Comparison of ENCODE assay signal across 13 mouse cellular contexts in the genomic region with DNA sequence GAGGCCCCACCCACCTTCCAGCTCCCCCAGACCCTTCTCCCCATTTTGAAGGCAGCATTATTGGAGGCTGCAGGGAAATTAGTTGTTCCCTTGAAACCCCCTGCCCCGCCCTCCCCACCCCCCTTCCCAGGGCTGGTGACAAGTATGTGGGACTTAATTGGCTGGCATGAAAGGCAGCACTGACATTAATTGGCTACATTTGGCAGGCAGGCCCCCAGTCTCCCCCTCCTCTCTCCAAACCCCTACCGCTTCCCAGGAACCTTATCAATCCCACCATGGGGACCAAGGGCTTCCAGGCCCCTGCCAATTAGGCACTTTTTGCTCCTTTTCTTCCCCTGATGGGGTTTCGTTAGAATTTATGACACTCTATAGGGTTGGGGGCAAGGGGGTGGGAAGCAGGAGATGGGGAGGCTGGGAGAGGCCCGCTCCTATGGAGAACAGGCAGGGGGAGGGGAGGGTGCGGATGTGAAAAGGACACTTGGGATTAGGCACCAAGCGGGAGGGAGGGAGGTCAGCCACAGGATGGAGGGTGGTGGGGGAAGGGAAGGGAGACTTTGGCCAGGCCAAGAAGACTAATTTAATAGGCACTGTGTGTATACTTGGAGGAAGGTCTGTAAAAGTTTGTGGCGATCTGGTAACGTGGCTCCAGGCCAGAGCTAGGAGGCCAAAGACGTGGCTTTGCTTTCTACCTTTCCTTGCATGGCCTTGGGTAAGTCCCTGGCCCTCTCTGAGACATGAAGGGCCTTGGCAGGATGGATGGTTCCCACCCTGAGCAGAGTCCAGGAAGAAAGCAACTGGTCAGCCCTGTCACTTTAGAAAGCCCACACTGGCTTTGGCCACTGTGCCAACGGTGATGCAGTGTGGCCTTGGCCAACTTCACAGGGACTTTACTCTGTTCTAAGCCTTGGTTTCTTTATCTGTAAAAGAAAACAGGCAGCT. TPM values are rescaled to one million over a fixed set of nuclear protein-coding genes. Genes with fewer than 3 reads are reported as not detected.
DNase-seq lines count a peak whose midpoint lies in the region; ATAC-seq and TF ChIP-seq lines count a peak whose summit lies in the region.
"Had no signal": no experiment of that assay in that cellular context is flagged by ENCODE, and none has a peak within 500 bp of the region (broad histone marks: within the 10 kb centered on the region; RNA-seq: fewer than 3 reads in every experiment).

No protein-coding gene starts in this region.

- peaks cover 18% of the 10 kb centered on the region for H3K4me1 ChIP-seq in hindbrain, embryonic 10.5 days (replicated peaks)
- no peaks in the 10 kb centered on the region for H3K4me1 ChIP-seq in hindbrain, postnatal 0 days (ENCODE audit: insufficient read depth, low read length)
- H3K4me1 ChIP-seq in forebrain, embryonic 13.5 days, result peaks cover 28% of the 10 kb centered on the region
- peaks cover 10% of the 10 kb centered on the region for H3K4me1 ChIP-seq in limb, embryonic 13.5 days
- H3K4me1 ChIP-seq: embryonic facial prominence, embryonic 15.5 days; liver, embryonic 13.5 days had no signal

- no peak for ATAC-seq in hindbrain, postnatal 0 days
- peak; percentile 85 for ATAC-seq in forebrain, embryonic 13.5 days
- peak; percentile 61; the same call in 1 of the 2 replicates for ATAC-seq in limb, embryonic 13.5 days (ENCODE audit: low FRiP score, low read depth)

- no peaks in the 10 kb centered on the region for H3K9me3 ChIP-seq in hindbrain, embryonic 10.5 days
- no peaks in the 10 kb centered on the region for H3K9me3 ChIP-seq in hindbrain, postnatal 0 days (ENCODE audit: low read length)
- H3K9me3 ChIP-seq in forebrain, embryonic 13.5 days (replicated peaks), result no peaks in the 10 kb centered on the region
- H3K9me3 ChIP-seq in limb, embryonic 13.5 days, result no peaks in the 10 kb centered on the region
- H3K9me3 ChIP-seq: embryonic facial prominence, embryonic 15.5 days; liver, embryonic 13.5 days had no signal

- H3K36me3 ChIP-seq in hindbrain, embryonic 10.5 days, result no peaks in the 10 kb centered on the region
- no peaks in the 10 kb centered on the region for H3K36me3 ChIP-seq in hindbrain, postnatal 0 days (ENCODE audit: insufficient read depth, low read length)
- no peaks in the 10 kb centered on the region for H3K36me3 ChIP-seq in forebrain, embryonic 13.5 days (ENCODE audit: poor library complexity, severe bottlenecking)
- H3K36me3 ChIP-seq in limb, embryonic 13.5 days, result no peaks in the 10 kb centered on the region
- H3K36me3 ChIP-seq: embryonic facial prominence, embryonic 15.5 days; liver, embryonic 13.5 days had no signal

- no peak overlapping the region for H3K4me2 ChIP-seq in hindbrain, postnatal 0 days (ENCODE audit: low read depth, low read length)
- peak overlapping the region; percentile 8; the same call in 1 of the 2 replicates for H3K4me2 ChIP-seq in forebrain, embryonic 13.5 days
- H3K4me2 ChIP-seq in limb, embryonic 13.5 days (replicated peaks), result no peak overlapping the region
- H3K4me2 ChIP-seq: embryonic facial prominence, embryonic 15.5 days; heart, embryonic 11.5 days; liver, embryonic 13.5 days had no signal

- H3K27me3 ChIP-seq in hindbrain, embryonic 10.5 days (ENCODE audit: insufficient read depth, poor library complexity, severe bottlenecking), result peaks cover 99% of the 10 kb centered on the region
- no peaks in the 10 kb centered on the region for H3K27me3 ChIP-seq in hindbrain, postnatal 0 days (ENCODE audit: insufficient read depth, low read length)
- peaks cover 3% of the 10 kb centered on the region; the same call in 1 of the 2 replicates for H3K27me3 ChIP-seq in forebrain, embryonic 13.5 days
- H3K27me3 ChIP-seq in limb, embryonic 13.5 days, result peaks cover 74% of the 10 kb centered on the region

- H3K4me3 ChIP-seq in hindbrain, embryonic 10.5 days, result no peak overlapping the region
- H3K4me3 ChIP-seq in hindbrain, postnatal 0 days (ENCODE audit: low read length), result no peak overlapping the region
- no peak overlapping the region for H3K4me3 ChIP-seq in forebrain, embryonic 13.5 days
- H3K4me3 ChIP-seq in limb, embryonic 13.5 days, result no peak overlapping the region
- H3K4me3 ChIP-seq: embryonic facial prominence, embryonic 15.5 days; liver, embryonic 13.5 days had no signal

- no peak overlapping the region for H3K9ac ChIP-seq in hindbrain, postnatal 0 days (replicated peaks; ENCODE audit: low read length)
- no peak overlapping the region for H3K9ac ChIP-seq in forebrain, embryonic 13.5 days
- H3K9ac ChIP-seq in limb, embryonic 13.5 days, result no peak overlapping the region
- H3K9ac ChIP-seq: embryonic facial prominence, embryonic 15.5 days; liver, embryonic 13.5 days had no signal

- WGBS in hindbrain, embryonic 10.5 days, result 38% methylated on average over 10 of the region's 10 CpGs
- WGBS in hindbrain, postnatal 0 days, result 46% methylated on average over 10 of the region's 10 CpGs
- 32% methylated on average over 10 of the region's 10 CpGs for WGBS in forebrain, embryonic 13.5 days
- WGBS in limb, embryonic 13.5 days, result 32% methylated on average over 10 of the region's 10 CpGs

- H3K27ac ChIP-seq in hindbrain, embryonic 10.5 days, result 0 out of 2 replicates have a peak overlapping the region, but pooled peaks have one; percentile 12
- no peak overlapping the region for H3K27ac ChIP-seq in hindbrain, postnatal 0 days
- peak overlapping the region; percentile 80 for H3K27ac ChIP-seq in forebrain, embryonic 13.5 days
- no peak overlapping the region for H3K27ac ChIP-seq in limb, embryonic 13.5 days
- H3K27ac ChIP-seq: embryonic facial prominence, embryonic 15.5 days; liver, embryonic 13.5 days; macrophage had no signal

- no peak for DNase-seq in hindbrain, embryonic 10.5 days (ENCODE audit: low spot score)
- no peak for DNase-seq in hindbrain, postnatal 0 days (ENCODE audit: low spot score)
- DNase-seq in adrenal gland, adult 2 months, result peak; percentile 80
- DNase-seq in liver, result no peak
- no peak for DNase-seq in left cerebral cortex, adult 18-20 months (ENCODE audit: low spot score in 2 of 2)
- DNase-seq in thymus, postnatal 36 days, result no peak
- DNase-seq: cerebellum, adult 11 months; liver, embryonic 13.5 days had no signal

- TF ChIP-seq CTCF in hindbrain, postnatal 0 days (IDR thresholded peaks at IDR 0.05; ENCODE audit: low read depth), result no peak

RNA-seq across cellular contexts. Expression of gene Efnb1, which starts 50.8 kb away (rescaled TPM):
- 48.9 and 52.6 TPM in 2 replicates for polyA plus RNA-seq in hindbrain, embryonic 10.5 days (2016; fragmentation: Nextera tagmentation; extraction: Ambion mirVana)
- total RNA-seq in hindbrain, postnatal 0 days (2014; rRNA removed), result 29.4 and 30.1 TPM in 2 replicates
- polyA plus RNA-seq in hindbrain, postnatal 0 days (2015; fragmentation: Nextera tagmentation; extraction: Ambion mirVana), result 15.1 and 15.3 TPM in 2 replicates
- total RNA-seq in adrenal gland, adult 2 months (2021), result 10 to 100 TPM; 51.0 to 52.1 TPM
- polyA plus RNA-seq in adrenal gland, adult 2 months (2012; rRNA removed), result 56.6 and 60.9 TPM in 2 replicates
- 67.6 and 71.9 TPM in 2 replicates for polyA plus RNA-seq in forebrain, embryonic 13.5 days (2015; fragmentation: Nextera tagmentation; extraction: Ambion mirVana)
- polyA plus RNA-seq in limb, embryonic 13.5 days (2015; fragmentation: Nextera tagmentation; extraction: Ambion mirVana), result 45.2 and 46.4 TPM in 2 replicates
- 10 to 100 TPM; 22.2 to 22.9 TPM for total RNA-seq in left cerebral cortex, adult 18-20 months (2021)

Comparison
In these comparisons a context has a peak if more than half of its experiments do, and no peak if none do; other contexts are left out.
1. H3K27ac ChIP-seq: peak in hindbrain, embryonic 10.5 days (single experiment) and forebrain, embryonic 13.5 days (single experiment); none in hindbrain, postnatal 0 days (single experiment) and limb, embryonic 13.5 days (single experiment).